Mouse (Mus musculus) heart, embryonic 11.5 days (tissue): ENCODE data around the gene Map3k4. TPM values are rescaled to one million over a fixed set of nuclear protein-coding genes. Genes with fewer than 3 reads are reported as not detected.

Source experiments
- ATAC-seq: fragments of 200-750 bp; cut with Nextera tagmentation; replicated peaks from 2 replicates; pipeline ENCODE4 v1.8.0; 2017; ENCODE audit warnings: moderate library complexity; ENCODE audit not compliant: insufficient number of reproducible peaks, low FRiP score, low TSS enrichment
- H3K27ac ChIP-seq: fragments of 300-500 bp; sonication (generic); 2 replicates; pipeline ENCODE4 v1.5.1; 2014; ENCODE audit warnings: mild to moderate bottlenecking, low read depth, low read length
- H3K27me3 ChIP-seq: fragments of 300-500 bp; sonication (generic); 2 replicates; pipeline ENCODE4 v1.6.1; 2014; ENCODE audit warnings: mild to moderate bottlenecking, low read length, mixed read lengths; ENCODE audit not compliant: control insufficient read depth, insufficient read depth
- H3K36me3 ChIP-seq: fragments of 300-500 bp; sonication (generic); 2 replicates; pipeline ENCODE4 v1.6.1; 2014; ENCODE audit warnings: mild to moderate bottlenecking, low read length, moderate library complexity, mixed read lengths; ENCODE audit not compliant: control insufficient read depth, insufficient read depth
- H3K4me1 ChIP-seq: fragments of 300-500 bp; sonication (generic); 2 replicates; pipeline ENCODE4 v1.6.1; 2014; ENCODE audit warnings: low read length; ENCODE audit not compliant: control insufficient read depth, insufficient read depth
- H3K4me2 ChIP-seq: fragments of 300-500 bp; sonication (generic); 2 replicates; pipeline ENCODE4 v1.6.1; 2014; ENCODE audit warnings: mild to moderate bottlenecking, moderate library complexity
- H3K4me3 ChIP-seq: fragments of 300-500 bp; sonication (generic); 2 replicates; pipeline ENCODE4 v1.5.1; 2014; ENCODE audit warnings: low read depth, low read length
- H3K9ac ChIP-seq: fragments of 300-500 bp; sonication (generic); 2 replicates; pipeline ENCODE4 v1.6.1; 2014; ENCODE audit warnings: mild to moderate bottlenecking, low read depth, low read length, moderate library complexity
- H3K9me3 ChIP-seq: fragments of 300-500 bp; sonication (generic); replicated peaks from 2 replicates; pipeline ENCODE4 v1.6.1; 2016; ENCODE audit warnings: low read length; ENCODE audit not compliant: control insufficient read depth
- WGBS: fragments of 180-500 bp; shearing (Covaris S2); extraction: QIAGEN DNeasy Blood & Tissue Kit; methylation state at CpG from one replicate; pipeline ENCODE4 v1.1.7; 2014; ENCODE audit not compliant: insufficient replicate concordance; 5-methylcytosine and 5-hydroxymethylcytosine counted together
- polyA plus RNA-seq: library from polyadenylated mRNA; unstranded; fragments of >200 nt; fragmentation: Nextera tagmentation; extraction: Ambion mirVana; gene quantifications from 2 replicates; pipeline ENCODE4 v1.2.1, GENCODE M21; 2014

Gene Map3k4
- polyA plus RNA-seq, 1 experiment from 2014 or later: 39.5 TPM

DNA sequence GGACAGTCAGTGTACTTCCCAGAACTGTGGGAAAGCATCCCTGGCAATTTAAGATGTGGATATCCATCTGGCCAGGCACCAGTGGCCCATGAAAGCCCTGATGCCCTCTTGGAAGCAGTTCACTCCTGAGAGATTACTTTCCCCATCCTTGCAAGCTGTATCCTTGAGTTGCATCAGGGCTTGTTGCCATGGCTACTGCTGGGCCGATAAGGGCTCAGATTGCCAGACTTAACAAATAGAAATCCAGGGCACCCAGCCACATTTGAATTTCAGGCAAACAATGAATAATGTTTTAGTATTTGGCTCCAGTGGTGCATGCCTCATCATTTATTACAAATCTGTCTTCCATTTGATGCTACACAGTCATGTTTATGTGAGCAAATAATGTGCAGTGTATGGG lies 130.8 kb downstream of the Map3k4 start:
- no peak overlapping the region for H3K27ac ChIP-seq
- no peaks in the 10 kb centered on the region for H3K4me1 ChIP-seq
- WGBS: 73% methylated on average over 1 of the region's 1 CpGs
- H3K27me3 ChIP-seq: no peaks in the 10 kb centered on the region
- no peaks in the 10 kb centered on the region for H3K9me3 ChIP-seq
- ATAC-seq: no peak
- no peak overlapping the region for H3K4me2 ChIP-seq
- H3K9ac ChIP-seq: no peak overlapping the region
- no peaks in the 10 kb centered on the region for H3K36me3 ChIP-seq
- H3K4me3 ChIP-seq: no peak overlapping the region

- Histone ChIP-seq H3K4me2 (no peak overlapping the region), H3K27me3 (no peaks in the 10 kb centered on the region), H3K4me3 (no peak overlapping the region), H3K27ac (peak overlapping the region; percentile 82), H3K9ac (peak overlapping the region; percentile 10; the same call in 1 of the 2 replicates), H3K9me3 (no peaks in the 10 kb centered on the region), H3K4me1 (no peaks in the 10 kb centered on the region), H3K36me3 (no peaks in the 10 kb centered on the region)
- WGBS: 67% methylated on average over 3 of the region's 3 CpGs
- no peak for ATAC-seq
These were observed 132.3 kb downstream of the Map3k4 start for GRCm38 (mm10) chr17:12186341-12186740.

DNA sequence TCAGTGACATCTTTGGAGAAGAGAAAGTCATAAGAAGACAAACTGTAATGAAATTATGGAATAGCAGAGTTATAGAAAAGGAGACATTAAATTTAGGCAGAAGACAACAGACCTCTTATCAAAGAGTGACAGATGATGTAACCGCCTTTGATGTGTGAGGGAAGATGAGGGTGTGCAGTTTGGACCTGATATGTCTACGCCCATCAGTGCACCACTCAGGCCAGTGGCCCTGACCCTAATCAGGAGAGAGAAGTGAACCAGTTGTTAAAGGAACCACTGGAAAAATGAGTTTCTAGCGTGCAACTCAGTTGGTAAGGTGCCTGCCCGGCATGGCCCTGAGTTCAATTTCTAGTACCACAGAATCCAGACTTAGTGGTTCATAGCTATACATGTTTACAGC lies 132.7 kb downstream of the Map3k4 start:
- WGBS: 76% methylated on average over 4 of the region's 4 CpGs
- Histone ChIP-seq H3K27me3 (no peaks in the 10 kb centered on the region), H3K27ac (peak overlapping the region; percentile 82), H3K4me2 (no peak overlapping the region), H3K4me3 (no peak overlapping the region), H3K4me1 (no peaks in the 10 kb centered on the region), H3K36me3 (no peaks in the 10 kb centered on the region), H3K9me3 (no peaks in the 10 kb centered on the region), H3K9ac (0 out of 2 replicates have a peak overlapping the region, but pooled peaks have one; percentile 10)
- ATAC-seq: peak; percentile 92

DNA sequence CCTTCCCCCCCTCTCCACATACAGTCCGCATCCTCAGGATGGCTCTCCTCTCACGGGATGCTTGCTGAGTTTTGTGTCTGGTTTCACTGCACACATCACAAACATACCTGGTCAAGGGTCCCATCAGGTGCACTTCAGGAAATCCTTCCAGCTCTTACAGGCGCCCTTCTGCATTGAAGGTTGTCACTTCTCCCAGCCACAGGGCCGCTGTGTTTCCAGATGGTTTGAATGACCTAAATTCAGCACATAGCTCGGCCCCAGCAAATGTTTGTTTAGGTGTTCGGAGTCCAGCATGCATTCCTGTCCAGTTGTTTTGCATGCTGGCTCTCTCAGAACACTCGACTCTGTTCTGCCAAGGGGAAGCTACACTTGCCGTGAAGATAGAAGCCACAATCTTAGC lies 134.3 kb downstream of the Map3k4 start:
- Histone ChIP-seq H3K36me3 (no peaks in the 10 kb centered on the region), H3K9ac (no peak overlapping the region), H3K4me1 (no peaks in the 10 kb centered on the region), H3K4me2 (no peak overlapping the region), H3K27ac (0 out of 2 replicates have a peak overlapping the region, but pooled peaks have one; percentile 22), H3K27me3 (no peaks in the 10 kb centered on the region), H3K9me3 (no peaks in the 10 kb centered on the region), H3K4me3 (no peak overlapping the region)
- WGBS: 73% methylated on average over 8 of the region's 8 CpGs
- ATAC-seq: no peak

GRCm38 (mm10) chr17:12182702-12183485 lies 135.7 kb downstream of the Map3k4 start:
- Histone ChIP-seq H3K27ac (0 out of 2 replicates have a peak overlapping the region, but pooled peaks have one; percentile 22), H3K36me3 (no peaks in the 10 kb centered on the region), H3K9ac (no peak overlapping the region), H3K27me3 (no peaks in the 10 kb centered on the region), H3K4me2 (no peak overlapping the region), H3K4me1 (0 out of 2 replicates have a peak, but pooled peaks cover 3% of the 10 kb centered on the region), H3K9me3 (no peaks in the 10 kb centered on the region), H3K4me3 (no peak overlapping the region)
- peak; percentile 67; the same call in 1 of the 2 replicates for ATAC-seq
- 65% methylated on average over 5 of the region's 5 CpGs for WGBS

DNA sequence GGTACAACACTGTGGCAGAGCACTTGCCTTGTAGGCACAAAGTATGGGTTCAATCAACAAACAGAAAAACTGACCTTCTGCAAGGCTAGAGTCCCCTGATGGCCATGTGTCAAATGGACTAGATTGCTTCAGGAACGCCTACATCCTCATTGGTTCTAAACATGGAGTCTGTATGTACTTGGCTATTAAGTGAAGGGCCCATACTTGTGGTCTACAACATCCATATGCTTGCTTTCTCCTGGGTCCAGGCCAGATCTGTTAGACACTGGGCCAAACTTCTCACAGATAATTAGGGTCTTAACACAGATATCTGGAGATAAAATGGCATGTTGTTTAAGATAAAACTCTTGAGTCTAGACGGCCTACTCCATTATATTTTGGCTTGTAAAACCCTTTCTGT lies 138.8 kb downstream of the Map3k4 start:
- H3K27ac ChIP-seq: no peak overlapping the region
- peaks cover 3% of the 10 kb centered on the region; the same call in 1 of the 2 replicates for H3K36me3 ChIP-seq
- H3K4me1 ChIP-seq: 0 out of 2 replicates have a peak, but pooled peaks cover 3% of the 10 kb centered on the region
- H3K9me3 ChIP-seq: peaks cover 4% of the 10 kb centered on the region
- no peak overlapping the region for H3K4me3 ChIP-seq
- H3K27me3 ChIP-seq: no peaks in the 10 kb centered on the region
- no peak overlapping the region for H3K9ac ChIP-seq
- ATAC-seq: no peak
- 77% methylated on average over 2 of the region's 2 CpGs for WGBS
- H3K4me2 ChIP-seq: no peak overlapping the region

GRCm38 (mm10) chr17:12179339-12179738 lies 139.3 kb downstream of the Map3k4 start:
- H3K4me1 ChIP-seq: 0 out of 2 replicates have a peak, but pooled peaks cover 3% of the 10 kb centered on the region
- peaks cover 3% of the 10 kb centered on the region; the same call in 1 of the 2 replicates for H3K36me3 ChIP-seq
- H3K9me3 ChIP-seq: peaks cover 4% of the 10 kb centered on the region
- H3K27me3 ChIP-seq: no peaks in the 10 kb centered on the region
- H3K9ac ChIP-seq: no peak overlapping the region
- no peak overlapping the region for H3K4me2 ChIP-seq
- H3K27ac ChIP-seq: no peak overlapping the region
- 82% methylated on average over 7 of the region's 7 CpGs for WGBS
- no peak overlapping the region for H3K4me3 ChIP-seq
- ATAC-seq: no peak
